Mouse (Mus musculus) lung, adult 2 months (tissue): ENCODE data around the gene Pomt2. TPM values are rescaled to one million over a fixed set of nuclear protein-coding genes. Genes with fewer than 3 reads are reported as not detected.

Experiments used
- DNase-seq: peaks from one replicate; pipeline ENCODE4 v3.0.0; 2022
- H3K4me1 ChIP-seq: fragments of 200-500 bp; 2 replicates; pipeline ENCODE4 v1.6.1; 2011; ENCODE audit warnings: low read length; ENCODE audit not compliant: control insufficient read depth, insufficient read depth
- H3K4me3 ChIP-seq: fragments of 200-500 bp; replicated peaks from 2 replicates; pipeline ENCODE3; 2011; ENCODE audit warnings: low read depth, mild to moderate bottlenecking, control low read depth, low read length; ENCODE audit errors: extremely low read depth
- CTCF ChIP-seq: fragments of 200-500 bp; IDR thresholded peaks from 2 replicates; pipeline ENCODE4 v1.5.1; 2011; ENCODE audit warnings: mild to moderate bottlenecking, low read length, control low read depth; ENCODE audit not compliant: insufficient read depth
- POLR2A ChIP-seq: fragments of 200-500 bp; IDR thresholded peaks from 2 replicates; pipeline ENCODE4 v1.6.1; 2011; ENCODE audit warnings: low read depth, mild to moderate bottlenecking, control low read depth, low read length, borderline replicate concordance; ENCODE audit errors: extremely low read depth
- WGBS: fragments of 180-500 bp; shearing (Covaris S2); methylation state at CpG from one replicate; pipeline ENCODE4 v1.1.7; 2018; 5-methylcytosine and 5-hydroxymethylcytosine counted together
- polyA plus RNA-seq: library from polyadenylated mRNA; depleted of rRNA; stranded (reverse); fragments of >200 nt; gene quantifications from 2 replicates; pipeline ENCODE4 v1.2.3, GENCODE M21; 2012

The Pomt2 gene
- polyA plus RNA-seq, 1 experiment, result 15.7 TPM

GRCm38 (mm10) chr12:87093249-87093648 is 54.5 kb downstream of the Pomt2 start:
- 62% methylated on average over 4 of the region's 4 CpGs for WGBS
- TF ChIP-seq POLR2A (no peak), CTCF (no peak)
- DNase-seq, result no peak
- H3K4me3 ChIP-seq, result no peak overlapping the region
- H3K4me1 ChIP-seq, result no peaks in the 10 kb centered on the region

DNA sequence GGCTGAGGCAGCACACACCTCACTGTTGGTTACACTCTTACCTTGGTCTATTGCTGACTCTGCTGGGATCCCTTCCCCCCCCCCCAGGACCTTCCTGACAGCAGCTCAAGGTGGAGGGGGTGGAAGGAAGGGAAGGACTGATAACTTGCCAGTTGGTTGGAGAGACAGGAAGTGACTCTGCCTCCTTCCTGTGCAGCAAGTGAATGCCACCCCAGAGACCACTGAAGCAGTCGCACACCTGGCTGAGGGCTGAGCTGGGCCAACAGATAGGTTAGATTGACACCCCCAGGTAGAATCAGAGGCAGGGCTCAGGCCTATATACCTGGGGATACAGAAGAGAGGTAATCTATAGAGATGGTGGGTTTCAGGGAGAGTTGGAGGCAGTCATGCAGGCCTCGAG is 55.9 kb downstream of the Pomt2 start:
- WGBS, result 53% methylated on average over 2 of the region's 2 CpGs
- DNase-seq, result no peak
- H3K4me1 ChIP-seq, result no peaks in the 10 kb centered on the region
- H3K4me3 ChIP-seq, result no peak overlapping the region
- TF ChIP-seq CTCF (no peak), POLR2A (no peak)

- Histone ChIP-seq H3K4me1 (no peaks in the 10 kb centered on the region), H3K4me3 (no peak overlapping the region)
- 77% methylated on average over 2 of the region's 2 CpGs for WGBS
- no peak for TF ChIP-seq POLR2A
- no peak for TF ChIP-seq CTCF
- DNase-seq, result no peak
These were observed 58.1 kb downstream of the Pomt2 start for GRCm38 (mm10) chr12:87089701-87090100.

DNA sequence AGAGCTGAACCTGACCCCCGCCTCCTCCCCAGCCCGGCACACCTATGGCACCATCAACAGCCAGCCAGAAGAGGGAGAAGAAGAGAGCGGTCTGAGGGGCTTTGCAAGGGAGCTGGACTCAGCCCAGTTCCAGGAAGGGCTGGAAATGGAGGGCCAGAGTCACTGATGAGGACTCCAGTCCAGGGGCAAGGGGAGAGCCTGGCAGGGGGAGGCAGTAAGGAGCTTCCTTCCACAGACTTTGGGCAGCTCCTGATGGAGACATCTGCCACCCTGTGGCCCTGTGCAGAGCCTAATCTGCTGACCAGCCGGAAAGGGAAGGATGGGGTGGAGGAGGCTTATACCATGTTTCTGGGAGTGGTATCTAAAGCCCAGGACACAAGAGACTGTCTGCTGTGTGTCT is 58.5 kb downstream of the Pomt2 start:
- TF ChIP-seq POLR2A (no peak), CTCF (no peak)
- WGBS, result 65% methylated on average over 4 of the region's 4 CpGs

GRCm38 (mm10) chr12:87088331-87088730 is 59.4 kb downstream of the Pomt2 start:
- no peak for DNase-seq
- H3K4me3 ChIP-seq, result no peak overlapping the region
- 41% methylated on average over 4 of the region's 4 CpGs for WGBS
- TF ChIP-seq CTCF (no peak), POLR2A (no peak)
- no peaks in the 10 kb centered on the region for H3K4me1 ChIP-seq

More for the DNA sequence above, 58.5 kb downstream of the Pomt2 start:
- DNase-seq, result no peak
- H3K4me3 ChIP-seq, result no peak overlapping the region
- H3K4me1 ChIP-seq, result no peaks in the 10 kb centered on the region

DNA sequence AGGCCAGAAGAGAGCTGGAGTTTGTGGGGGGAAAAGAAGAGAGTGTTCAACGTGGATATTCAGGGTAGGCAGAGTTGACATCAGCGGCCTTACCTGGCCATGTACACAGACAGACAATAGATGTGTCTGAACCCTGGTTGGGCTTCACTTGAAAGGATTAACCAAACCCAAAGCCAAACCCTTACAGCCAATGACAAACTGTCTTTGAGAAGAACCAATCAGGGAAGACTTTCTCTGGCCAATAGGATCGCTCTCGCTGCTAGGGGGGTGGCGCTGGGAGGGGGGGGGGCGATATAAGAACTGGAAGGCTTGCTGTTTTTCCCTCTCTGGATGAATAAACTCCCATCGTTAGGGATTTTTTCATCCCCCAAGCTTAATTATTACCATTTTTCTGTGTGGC is 60.5 kb downstream of the Pomt2 start:
- Histone ChIP-seq H3K4me3 (no peak overlapping the region), H3K4me1 (no peaks in the 10 kb centered on the region)
- DNase-seq, result no peak
- WGBS, result 54% methylated on average over 7 of the region's 7 CpGs
- no peak for TF ChIP-seq CTCF
- no peak for TF ChIP-seq POLR2A

DNA sequence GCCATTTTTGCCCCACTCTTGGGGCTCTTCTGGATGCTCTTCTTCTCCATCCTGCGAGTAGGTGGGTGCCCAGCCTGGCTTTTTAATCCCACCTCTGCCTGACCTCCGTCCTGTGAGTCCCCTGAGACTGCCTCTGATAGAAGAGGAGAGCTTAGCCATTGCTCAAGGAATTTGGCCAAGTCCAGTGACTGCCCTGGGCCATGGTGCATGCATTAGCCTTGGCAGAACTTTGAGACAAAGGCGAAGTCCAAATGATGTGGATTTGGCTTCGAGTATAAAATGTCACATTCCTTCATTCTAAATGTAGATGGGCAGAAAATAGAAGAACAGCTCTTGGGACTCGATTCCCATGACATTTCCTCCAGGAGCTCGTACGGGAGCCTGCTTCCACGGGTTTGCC is 65.0 kb downstream of the Pomt2 start:
- no peak overlapping the region for H3K4me3 ChIP-seq
- DNase-seq, result no peak
- H3K4me1 ChIP-seq, result no peaks in the 10 kb centered on the region
- WGBS, result 63% methylated on average over 8 of the region's 8 CpGs
- TF ChIP-seq CTCF, result no peak
- TF ChIP-seq POLR2A, result no peak

DNA sequence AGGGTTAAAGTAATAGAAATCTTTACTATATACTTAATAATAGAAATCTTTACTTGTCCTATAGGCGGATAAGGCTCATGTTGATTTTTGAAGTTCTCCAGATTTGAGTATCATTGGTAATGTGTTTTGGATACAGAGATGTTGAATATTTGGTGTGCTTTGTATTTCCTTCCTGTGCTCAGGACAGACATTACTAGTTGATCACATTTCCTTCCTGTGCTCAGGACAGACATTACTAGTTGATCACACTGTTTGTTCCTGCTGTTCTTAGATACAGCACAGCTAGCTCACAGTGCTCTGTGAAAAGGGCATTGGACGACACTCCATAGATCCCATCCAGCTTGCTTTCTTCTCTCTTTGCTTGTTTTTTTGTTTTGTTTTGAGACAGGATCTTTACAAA is 71.2 kb downstream of the Pomt2 start:
- Histone ChIP-seq H3K4me3 (no peak overlapping the region), H3K4me1 (no peaks in the 10 kb centered on the region)
- no peak for TF ChIP-seq POLR2A
- TF ChIP-seq CTCF, result no peak
- WGBS, result 85% methylated on average over 2 of the region's 2 CpGs
- DNase-seq, result no peak

DNA sequence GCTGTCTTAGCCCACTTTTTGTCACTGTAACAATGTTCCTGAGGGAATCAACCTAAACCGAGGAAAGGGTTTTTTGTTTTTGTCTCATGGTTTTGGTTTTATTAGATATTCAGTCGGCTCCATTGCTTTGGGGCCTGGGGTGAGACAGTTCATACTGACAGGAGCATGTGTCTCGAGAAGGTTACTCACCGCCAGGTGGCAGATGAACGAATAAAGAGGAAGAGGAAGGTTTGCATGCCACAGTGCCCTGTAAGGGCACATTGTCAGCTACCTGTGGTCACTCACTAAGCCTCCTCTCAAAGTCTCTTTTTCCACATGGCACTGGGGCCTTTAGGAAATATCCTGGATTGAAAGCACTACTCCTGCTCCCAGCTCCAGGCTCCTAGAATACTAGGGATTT is 77.2 kb downstream of the Pomt2 start:
- H3K4me3 ChIP-seq, result no peak overlapping the region
- TF ChIP-seq CTCF (no peak), POLR2A (no peak)
- H3K4me1 ChIP-seq, result no peaks in the 10 kb centered on the region
- WGBS, result 56% methylated on average over 5 of the region's 5 CpGs
- DNase-seq, result no peak

GRCm38 (mm10) chr12:87066429-87066828 is 81.3 kb downstream of the Pomt2 start:
- DNase-seq, result no peak
- 73% methylated on average over 5 of the region's 5 CpGs for WGBS
- Histone ChIP-seq H3K4me1 (no peaks in the 10 kb centered on the region), H3K4me3 (no peak overlapping the region)
- no peak for TF ChIP-seq CTCF

GRCm38 (mm10) chr12:87065446-87065845 is 82.3 kb downstream of the Pomt2 start:
- 84% methylated on average over 11 of the region's 11 CpGs for WGBS
- no peak for DNase-seq
- Histone ChIP-seq H3K4me3 (no peak overlapping the region), H3K4me1 (no peaks in the 10 kb centered on the region)
- TF ChIP-seq POLR2A (no peak), CTCF (no peak)
